Mouse (Mus musculus): ENCODE measurements around the gene Fiz1. TPM values are rescaled to one million over a fixed set of nuclear protein-coding genes. Genes with fewer than 3 reads are reported as not detected.
"Not testable (repeated sequence)": the region's sequence is repeated elsewhere in the genome, so short reads cannot be mapped to it uniquely, and the experiment has no call there.

Fiz1 gene
- polyA plus RNA-seq, 1 experiment from 2014 or later, result 14.9 TPM

- no peak for ATAC-seq (ENCODE audit: low FRiP score, low TSS enrichment)
- 93% methylated on average over 22 of the region's 22 CpGs for WGBS
These were observed 15.0 kb upstream of the Fiz1 start for GRCm38 (mm10) chr7:5029543-5029942.

DNA sequence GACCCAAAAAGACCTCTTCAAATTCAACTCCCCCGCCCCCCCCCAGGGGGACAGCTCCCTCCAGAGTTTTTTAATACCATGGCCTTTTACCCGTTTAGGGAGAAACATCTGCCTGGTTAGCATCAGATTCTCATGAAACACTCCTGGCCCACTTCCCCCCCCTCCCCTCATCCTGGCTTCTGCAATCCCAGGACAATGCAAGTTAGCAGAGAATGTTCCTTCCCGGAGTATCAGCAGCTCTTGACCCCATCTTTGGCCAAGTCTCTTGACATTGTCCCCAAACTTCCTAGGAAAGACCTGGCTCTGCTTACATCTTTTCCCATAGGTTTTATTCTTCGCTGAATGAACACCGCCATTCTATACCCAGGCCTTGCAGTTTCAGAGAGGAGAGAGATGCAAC is 6.7 kb upstream of the Fiz1 start:
- no peak for DNase-seq (ENCODE audit: low spot score)
- Histone ChIP-seq H3K4me2 (replicated peaks; ENCODE audit: low read depth) (peak overlapping the region; percentile 74), H3K4me1 (replicated peaks; ENCODE audit: control insufficient read depth, insufficient read depth) (no peaks in the 10 kb centered on the region; the same call in 1 of the 2 replicates), H3K9ac (ENCODE audit: low read length) (peak overlapping the region; percentile 98), H3K27ac (replicated peaks) (0 out of 2 replicates have a peak overlapping the region, but pooled peaks have one; percentile 13), H3K9me3 (ENCODE audit: control insufficient read depth, low read length) (no peaks in the 10 kb centered on the region), H3K4me3 (ENCODE audit: low read depth, low read length) (peak overlapping the region; percentile 91), H3K27me3 (ENCODE audit: control insufficient read depth, insufficient read depth, low read length) (no peaks in the 10 kb centered on the region), H3K36me3 (ENCODE audit: control insufficient read depth, insufficient read depth, low read length) (peaks cover 5% of the 10 kb centered on the region)
- WGBS, result 41% methylated on average over 5 of the region's 5 CpGs
- no peak for ATAC-seq (ENCODE audit: low FRiP score, low TSS enrichment)
- TF ChIP-seq EP300 (optimal IDR thresholded peaks at IDR 0.05), result no peak
- TF ChIP-seq CTCF (IDR thresholded peaks at IDR 0.05; ENCODE audit: low read depth), result no peak

More at GRCm38 (mm10) chr7:5029543-5029942, 15.0 kb upstream of the Fiz1 start:
- DNase-seq (ENCODE audit: low spot score), result no peak
- TF ChIP-seq EP300 (optimal IDR thresholded peaks at IDR 0.05) (no peak), CTCF (IDR thresholded peaks at IDR 0.05; ENCODE audit: low read depth) (no peak)
- Histone ChIP-seq H3K4me2 (replicated peaks; ENCODE audit: low read depth) (no peak overlapping the region), H3K27me3 (ENCODE audit: control insufficient read depth, insufficient read depth, low read length) (no peaks in the 10 kb centered on the region), H3K9ac (ENCODE audit: low read length) (no peak overlapping the region), H3K9me3 (ENCODE audit: control insufficient read depth, low read length) (peaks cover 11% of the 10 kb centered on the region), H3K36me3 (ENCODE audit: control insufficient read depth, insufficient read depth, low read length) (peaks cover 47% of the 10 kb centered on the region), H3K4me3 (ENCODE audit: low read depth, low read length) (no peak overlapping the region), H3K4me1 (replicated peaks; ENCODE audit: control insufficient read depth, insufficient read depth) (no peaks in the 10 kb centered on the region), H3K27ac (replicated peaks) (no peak overlapping the region)

GRCm38 (mm10) chr7:5020685-5021084 is 6.2 kb upstream of the Fiz1 start:
- Histone ChIP-seq H3K4me1 (replicated peaks; ENCODE audit: control insufficient read depth, insufficient read depth) (peaks cover 3% of the 10 kb centered on the region; the same call in 1 of the 2 replicates), H3K4me3 (ENCODE audit: low read depth, low read length) (peak overlapping the region; percentile 91), H3K27me3 (ENCODE audit: control insufficient read depth, insufficient read depth, low read length) (no peaks in the 10 kb centered on the region), H3K9ac (ENCODE audit: low read length) (peak overlapping the region; percentile 98), H3K4me2 (replicated peaks; ENCODE audit: low read depth) (peak overlapping the region; percentile 74), H3K36me3 (ENCODE audit: control insufficient read depth, insufficient read depth, low read length) (peaks cover 5% of the 10 kb centered on the region), H3K9me3 (ENCODE audit: control insufficient read depth, low read length) (no peaks in the 10 kb centered on the region), H3K27ac (replicated peaks) (peak overlapping the region; percentile 97)
- WGBS, result 0% methylated on average over 15 of the region's 15 CpGs
- 0 out of 2 replicates have a peak, but pooled peaks have one; percentile 3 for ATAC-seq (ENCODE audit: low FRiP score, low TSS enrichment)
- no peak for DNase-seq (ENCODE audit: low spot score)
- TF ChIP-seq EP300 (optimal IDR thresholded peaks at IDR 0.05), result no peak
- TF ChIP-seq CTCF (IDR thresholded peaks at IDR 0.05; ENCODE audit: low read depth), result no peak

DNA sequence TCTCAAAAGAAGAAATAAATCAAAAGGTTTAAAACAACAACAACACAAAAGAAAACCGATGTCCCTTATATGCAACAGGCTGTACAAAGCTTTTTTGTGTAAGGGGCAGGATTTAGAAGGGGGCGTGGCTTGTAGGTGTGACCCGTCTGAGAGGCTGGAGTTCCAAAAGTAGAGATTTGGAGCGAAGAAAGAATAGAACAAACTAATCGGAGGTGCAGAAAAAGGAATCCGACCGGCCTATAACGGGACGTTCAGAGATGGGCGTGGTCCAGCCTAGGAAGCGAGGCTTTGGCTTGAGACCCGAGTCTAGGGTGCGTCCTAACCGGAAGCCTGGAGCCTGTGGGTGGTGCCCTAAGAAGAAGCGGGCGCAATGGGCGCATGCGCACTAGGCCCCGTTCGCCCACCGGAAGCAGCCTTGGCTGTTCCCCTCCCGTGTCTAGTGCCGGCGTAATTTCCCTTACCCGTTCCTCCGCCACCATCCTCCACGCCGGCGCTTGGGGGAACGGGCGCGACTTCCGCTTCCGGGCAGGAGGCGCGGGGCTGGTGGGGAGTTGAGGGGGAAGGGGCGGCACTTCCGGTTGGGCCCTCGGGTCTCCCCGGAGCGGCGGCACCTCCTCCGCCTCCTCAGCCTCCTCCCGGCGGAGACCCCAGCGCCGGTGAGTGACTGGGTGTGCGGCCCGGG is 5.6 kb upstream of the Fiz1 start, which contains the start of the genes Zfp865 and Ccdc106:
Gene Zfp865 (plus strand): TSS at position 377 of the 682 bp plus-strand sequence.
Gene Ccdc106 (plus strand): TSS at position 554 of the 682 bp plus-strand sequence.
- Histone ChIP-seq H3K9me3 (ENCODE audit: control insufficient read depth, low read length) (no peaks in the 10 kb centered on the region), H3K4me3 (ENCODE audit: low read depth, low read length) (peak within 1 kb of the TSS; percentile 91), H3K9ac (ENCODE audit: low read length) (peak within 1 kb of the TSS; percentile 98), H3K4me1 (replicated peaks; ENCODE audit: control insufficient read depth, insufficient read depth) (peaks cover 3% of the 10 kb centered on the region; the same call in 1 of the 2 replicates), H3K4me2 (replicated peaks; ENCODE audit: low read depth) (peak within 1 kb of the TSS; percentile 74), H3K27me3 (ENCODE audit: control insufficient read depth, insufficient read depth, low read length) (no peaks in the 10 kb centered on the region), H3K27ac (replicated peaks) (peak within 1 kb of the TSS; percentile 97), H3K36me3 (ENCODE audit: control insufficient read depth, insufficient read depth, low read length) (peaks cover 5% of the 10 kb centered on the region)
- DNase-seq (ENCODE audit: low spot score), result peak; percentile 99
- peak; percentile 91 for ATAC-seq (ENCODE audit: low FRiP score, low TSS enrichment)
- under 1% methylated on average over 45 of the region's 49 CpGs for WGBS
- TF ChIP-seq EP300 (optimal IDR thresholded peaks at IDR 0.05), result no peak
- TF ChIP-seq CTCF (IDR thresholded peaks at IDR 0.05; ENCODE audit: low read depth), result peak; percentile 14; the same call in 1 of the 2 replicates

DNA sequence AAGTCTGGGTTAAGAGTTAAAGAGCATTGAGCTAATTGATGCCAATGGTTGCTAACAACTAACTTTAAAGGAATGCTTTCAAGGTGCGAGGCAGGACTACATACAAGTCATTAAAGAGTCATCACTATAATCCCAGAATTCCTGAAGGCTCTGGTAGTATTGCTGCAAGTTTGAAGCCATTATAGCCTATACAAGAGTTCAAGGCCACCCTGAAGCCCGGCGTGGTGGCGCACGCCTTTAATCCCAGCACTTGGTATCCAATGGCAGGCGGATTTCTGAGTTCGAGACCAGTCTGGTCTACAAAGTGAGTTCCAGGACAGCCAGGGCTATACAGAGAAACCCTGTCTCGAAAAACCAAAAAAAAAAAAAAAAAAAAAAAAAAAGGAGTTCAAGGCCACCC is 5.1 kb upstream of the Fiz1 start:
- Histone ChIP-seq H3K4me2 (replicated peaks; ENCODE audit: low read depth) (peak overlapping the region; percentile 74), H3K4me3 (ENCODE audit: low read depth, low read length) (peak overlapping the region; percentile 91), H3K9ac (ENCODE audit: low read length) (peak overlapping the region; percentile 28; the same call in 1 of the 2 replicates), H3K27ac (replicated peaks) (peak overlapping the region; percentile 97)
- not testable (repeated sequence) for ATAC-seq (ENCODE audit: low FRiP score, low TSS enrichment); H3K27me3 ChIP-seq (ENCODE audit: control insufficient read depth, insufficient read depth, low read length); DNase-seq (ENCODE audit: low spot score); H3K9me3 ChIP-seq (ENCODE audit: control insufficient read depth, low read length); H3K36me3 ChIP-seq (ENCODE audit: control insufficient read depth, insufficient read depth, low read length); H3K4me1 ChIP-seq (replicated peaks; ENCODE audit: control insufficient read depth, insufficient read depth)
- 22% methylated on average over 8 of the region's 8 CpGs for WGBS

- Histone ChIP-seq H3K4me2 (replicated peaks; ENCODE audit: low read depth) (no peak overlapping the region), H3K27me3 (ENCODE audit: control insufficient read depth, insufficient read depth, low read length) (no peaks in the 10 kb centered on the region), H3K4me3 (ENCODE audit: low read depth, low read length) (no peak overlapping the region), H3K9ac (ENCODE audit: low read length) (no peak overlapping the region), H3K36me3 (ENCODE audit: control insufficient read depth, insufficient read depth, low read length) (peaks cover 2% of the 10 kb centered on the region; the same call in 1 of the 2 replicates), H3K4me1 (replicated peaks; ENCODE audit: control insufficient read depth, insufficient read depth) (peaks cover 3% of the 10 kb centered on the region; the same call in 1 of the 2 replicates), H3K9me3 (ENCODE audit: control insufficient read depth, low read length) (no peaks in the 10 kb centered on the region), H3K27ac (replicated peaks) (no peak overlapping the region)
- 97% methylated on average over 21 of the region's 21 CpGs for whole genome bisulfite sequencing
- ATAC-seq (ENCODE audit: low FRiP score, low TSS enrichment) (no peak), DNase-seq (ENCODE audit: low spot score) (no peak)
- TF ChIP-seq CTCF (IDR thresholded peaks at IDR 0.05; ENCODE audit: low read depth), result no peak
- no peak for TF ChIP-seq EP300 (optimal IDR thresholded peaks at IDR 0.05)
These were observed 3.4 kb upstream of the Fiz1 start for GRCm38 (mm10) chr7:5017931-5018330.

Data from stomach, postnatal 0 days (tissue).